Mouse (Mus musculus): ENCODE data around the gene Cdca4. TPM values are rescaled to one million over a fixed set of nuclear protein-coding genes. Genes with fewer than 3 reads are reported as not detected.

Gene Cdca4
- total and polyA plus RNA-seq, 3 experiments: 78.0 to 128 (median 78.0) TPM

DNA sequence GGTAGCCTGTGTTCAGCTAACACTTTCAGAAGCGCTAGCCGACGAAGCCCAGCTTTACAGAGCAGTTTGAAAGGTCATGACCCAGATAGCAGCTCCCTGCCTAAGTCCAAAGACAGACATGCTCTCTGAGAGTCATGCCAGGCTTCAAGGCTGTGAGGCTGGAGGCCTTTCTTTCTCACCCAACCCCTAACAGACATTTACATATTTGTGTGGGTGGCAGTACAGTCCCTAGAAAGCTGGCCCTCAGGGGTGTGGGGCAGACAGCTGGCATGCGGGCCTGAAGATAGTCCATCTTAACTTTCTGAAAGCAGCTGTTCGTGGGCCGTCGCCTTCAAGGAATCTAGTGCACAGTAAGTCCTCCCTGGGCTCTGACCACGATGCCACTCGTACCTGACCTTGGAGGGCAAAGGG is 32.7 kb upstream of the Cdca4 start (continued):
- TF ChIP-seq SMC3 (IDR thresholded peaks at IDR 0.05; ENCODE audit: low read depth, low read length) (no peak), UBTF (IDR thresholded peaks at IDR 0.05; ENCODE audit: low read depth, low read length) (peak; percentile 28; the same call in 1 of the 2 replicates), IRF4 (IDR thresholded peaks at IDR 0.05; ENCODE audit: low read depth, low read length) (peak; percentile 56; the same call in 1 of the 2 replicates), PAX5 (IDR thresholded peaks at IDR 0.05; ENCODE audit: low read length) (no peak), BHLHE40 (IDR thresholded peaks at IDR 0.05; ENCODE audit: low read depth, low read length) (no peak)

DNA sequence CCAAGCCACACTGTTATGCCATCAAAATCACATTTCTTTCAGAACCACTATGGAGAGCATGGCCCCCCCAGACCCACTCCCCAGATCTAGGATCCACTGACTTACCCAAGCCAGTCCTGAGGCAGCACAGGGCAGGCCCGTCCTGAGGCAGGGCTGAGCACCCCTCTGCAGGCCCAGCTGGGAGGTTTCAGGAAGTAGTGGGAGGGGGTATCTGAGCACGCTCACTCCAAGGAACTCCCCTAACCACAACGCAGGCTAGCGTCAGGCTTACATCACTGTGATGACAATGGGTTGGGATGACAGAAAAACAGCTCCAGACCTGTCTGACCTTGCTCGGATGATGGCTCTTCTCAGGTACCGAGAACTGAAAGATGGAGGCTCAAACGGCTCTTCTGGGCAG is 31.5 kb upstream of the Cdca4 start:
- H3K27me3 ChIP-seq (replicated peaks): no peaks in the 10 kb centered on the region
- H3K4me3 ChIP-seq (replicated peaks in 1 of 3; ENCODE audit: low read depth in 2 of 3, low read length in 2 of 3, poor library complexity in 1 of 3): peak overlapping the region; percentile 80 to 99 (median 94)
- peak overlapping the region; percentile 86 for H3K27ac ChIP-seq (ENCODE audit: insufficient read depth, low read depth)
- TF ChIP-seq ETS1 (conservative IDR thresholded peaks at IDR 0.05; ENCODE audit: low read depth, low read length) (peak; percentile 99), MEF2A (IDR thresholded peaks at IDR 0.05; ENCODE audit: borderline replicate concordance, low read depth, low read length) (peak; percentile 78; the same call in 1 of the 2 replicates), ZC3H11A (IDR thresholded peaks at IDR 0.05; ENCODE audit: low read depth, low read length) (no peak), NELFE (IDR thresholded peaks at IDR 0.05; ENCODE audit: low read depth, low read length) (peak; percentile 76), JUN (IDR thresholded peaks at IDR 0.05; ENCODE audit: insufficient read depth, low read depth, low read length) (no peak), SIN3A (IDR thresholded peaks at IDR 0.05; ENCODE audit: low read length) (peak; percentile 97), PAX5 (IDR thresholded peaks at IDR 0.05; ENCODE audit: low read length) (no peak), RCOR1 (conservative IDR thresholded peaks at IDR 0.05; ENCODE audit: low read depth, low read length) (0 out of 2 replicates have a peak, but pooled peaks have one; percentile 69), POLR2AphosphoS2 (IDR thresholded peaks at IDR 0.05; ENCODE audit: low read depth, low read length) (peak; percentile 81; the same call in 1 of the 2 replicates), NRF1 (IDR thresholded peaks at IDR 0.05; ENCODE audit: low read depth, low read length) (peak; percentile 57), ZMIZ1 (IDR thresholded peaks at IDR 0.05; ENCODE audit: low read depth, low read length) (peak; percentile 83), ELF1 (IDR thresholded peaks at IDR 0.05; ENCODE audit: low read depth, low read length) (peak; percentile 90), MXI1 (IDR thresholded peaks at IDR 0.05; ENCODE audit: low read depth, low read length) (peak; percentile 92; the same call in 1 of the 2 replicates), POLR2A (IDR thresholded peaks at IDR 0.05; ENCODE audit: low read depth, low read length) (peak; percentile 81), CHD2 (IDR thresholded peaks at IDR 0.05; ENCODE audit: low read length) (0 out of 2 replicates have a peak, but pooled peaks have one; percentile 42), HCFC1 (IDR thresholded peaks at IDR 0.05; ENCODE audit: low read depth, low read length) (peak; percentile 49; the same call in 1 of the 2 replicates), TBP (conservative IDR thresholded peaks at IDR 0.05; ENCODE audit: low read depth, low read length) (peak; percentile 89), IRF4 (IDR thresholded peaks at IDR 0.05; ENCODE audit: low read depth, low read length) (peak; percentile 82), TCF12 (IDR thresholded peaks at IDR 0.05; ENCODE audit: low read depth, low read length) (peak; percentile 92), CHD1 (IDR thresholded peaks at IDR 0.05; ENCODE audit: low read depth, low read length) (no peak; the same call in 1 of the 2 replicates), ZKSCAN1 (IDR thresholded peaks at IDR 0.05; ENCODE audit: borderline replicate concordance, low read depth, low read length) (no peak), JUND (conservative IDR thresholded peaks at IDR 0.05; ENCODE audit: low read depth, low read length) (no peak), EP300 (IDR thresholded peaks at IDR 0.05; ENCODE audit: low read length) (peak; percentile 55; the same call in 1 of the 2 replicates), SMC3 (IDR thresholded peaks at IDR 0.05; ENCODE audit: low read depth, low read length) (no peak), MAZ (IDR thresholded peaks at IDR 0.05; ENCODE audit: low read depth, low read length) (peak; percentile 96), USF2 (conservative IDR thresholded peaks at IDR 0.05; ENCODE audit: low read depth, low read length) (no peak), BHLHE40 (IDR thresholded peaks at IDR 0.05; ENCODE audit: low read depth, low read length) (peak; percentile 80), CTCF (conservative IDR thresholded peaks at IDR 0.05 in 1 of 2, IDR thresholded peaks at IDR 0.05 in 1 of 2; ENCODE audit: low read depth in 2 of 2, low read length in 2 of 2) (no peak), MYC (IDR thresholded peaks at IDR 0.05; ENCODE audit: low read depth, low read length) (peak; percentile 81), KAT2A (IDR thresholded peaks at IDR 0.05; ENCODE audit: insufficient replicate concordance, low read length) (0 out of 2 replicates have a peak, but pooled peaks have one; percentile 29), GABPA (IDR thresholded peaks at IDR 0.05; ENCODE audit: insufficient replicate concordance, low read depth, low read length) (peak; percentile 95), MAX (IDR thresholded peaks at IDR 0.05; ENCODE audit: low read length) (peak; percentile 89)
- peak; percentile 89 for DNase-seq (ENCODE audit: extremely low read depth)
- peaks cover 54% of the 10 kb centered on the region for H3K79me2 ChIP-seq (replicated peaks; ENCODE audit: control insufficient read depth, extremely low read depth, insufficient read depth, poor library complexity, severe bottlenecking)
- H3K9me3 ChIP-seq (replicated peaks; ENCODE audit: low read length): no peaks in the 10 kb centered on the region
- dilution Hi-C loops (cut with MboI; ENCODE audit: extremely low pct_ligation_motif_present, extremely low pct_unique_long_range_greater_than_20kb, low sequenced_read_pairs) (no loop called here), in situ Hi-C loops (cut with MboI; ENCODE audit: low pct_ligation_motif_present, low pct_unique_long_range_greater_than_20kb, low sequenced_read_pairs) (no loop called here)
- 0 out of 2 replicates have a peak overlapping the region, but pooled peaks have one; percentile 82 for H3K4me2 ChIP-seq (ENCODE audit: insufficient read depth, low read depth, poor library complexity, severe bottlenecking)
- H3K9ac ChIP-seq (ENCODE audit: insufficient read depth, low read depth): peak overlapping the region; percentile 95
- H3K4me1 ChIP-seq (ENCODE audit: control insufficient read depth in 1 of 2, insufficient read depth in 2 of 2): peaks cover 35 to 53% of the 10 kb centered on the region in 2 experiments
- peaks cover 21 to 53% of the 10 kb centered on the region in 2 experiments for H3K36me3 ChIP-seq (replicated peaks in 1 of 2; ENCODE audit: control insufficient read depth in 1 of 2, insufficient read depth in 1 of 2, low read length in 1 of 2)
